Mouse (Mus musculus) left cerebral cortex, postnatal 10 days (tissue): ENCODE measurements at regions not wholly inside any gene's neighbourhood (a gene's known extent, or its start where the extent isn't known, plus 50 kb on each side); places are given as distances from the start of the nearest gene placed in this dataset.

ENCODE experiments used
- DNase-seq, 2 experiments: peaks; one replicate each; pipeline ENCODE4 v3.0.0; 2021 to 2022; ENCODE audit warnings: low spot score in 2 of 2, mixed read lengths in 1 of 2; ENCODE audit errors: extremely low spot score in 1 of 2
- intact Hi-C: fragments of 180-260 bp; cut with DNase I; formaldehyde crosslinking; loops from one replicate; pipeline ENCODE4 v1.15.1; 2025

- DNase-seq, result no peak
- intact Hi-C loops, result no loop called here
Measured at GRCm38 (mm10) chr16:80728739-80729138, 471.8 kb upstream of the Ncam2 start.

- intact Hi-C loops, result no loop called here
- no peak for DNase-seq
Measured at GRCm38 (mm10) chr16:80773261-80773660, 427.2 kb upstream of the Ncam2 start.

- intact Hi-C loops, result no loop called here
- peak in 1 of 2 experiments; percentile 9 for DNase-seq
Measured at GRCm38 (mm10) chr16:80817056-80817455, 383.4 kb upstream of the Ncam2 start.

DNA sequence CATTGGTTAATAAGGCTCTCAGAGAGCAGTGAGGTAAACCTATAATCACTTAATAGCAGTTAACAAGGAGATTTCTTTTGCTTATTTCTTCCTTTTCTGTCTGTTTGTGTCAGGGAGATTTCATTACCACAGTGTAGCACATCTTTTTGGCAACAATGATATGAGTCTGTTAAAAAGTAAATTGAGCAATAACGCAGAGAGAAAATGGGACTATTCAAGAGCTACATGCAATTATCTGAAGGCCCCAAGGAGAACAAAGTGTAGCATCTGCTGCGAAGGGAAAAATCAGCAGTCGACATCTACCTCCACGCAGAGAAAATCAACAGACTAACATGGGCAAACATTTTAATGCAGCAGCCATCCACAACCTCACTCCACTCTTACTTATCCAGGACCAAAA lies 366.0 kb upstream of the Ncam2 start:
- intact Hi-C loops, result no loop called here
- DNase-seq, result no peak
